Mouse (Mus musculus) heart, embryonic 12.5 days (tissue): ENCODE results near the gene Pou3f3. TPM values are rescaled to one million over a fixed set of nuclear protein-coding genes. Genes with fewer than 3 reads are reported as not detected.

ENCODE experiments used
- ATAC-seq: fragments of 200-750 bp; cut with Nextera tagmentation; 2 replicates; pipeline ENCODE4 v1.8.0; 2017; ENCODE audit warnings: moderate TSS enrichment, moderate library complexity; ENCODE audit not compliant: insufficient number of reproducible peaks, low FRiP score
- H3K27ac ChIP-seq: fragments of 300-500 bp; sonication (generic); 2 replicates; pipeline ENCODE4 v1.5.1; 2016; ENCODE audit warnings: mild to moderate bottlenecking, moderate library complexity; ENCODE audit not compliant: poor library complexity, severe bottlenecking
- H3K27me3 ChIP-seq: fragments of 300-500 bp; sonication (generic); replicated peaks from 2 replicates; pipeline ENCODE4 v1.6.1; 2016; ENCODE audit warnings: mild to moderate bottlenecking, moderate library complexity
- H3K36me3 ChIP-seq: fragments of 300-500 bp; sonication (generic); 2 replicates; pipeline ENCODE4 v1.6.1; 2016; ENCODE audit warnings: mild to moderate bottlenecking, moderate library complexity
- H3K4me1 ChIP-seq: fragments of 300-500 bp; sonication (generic); replicated peaks from 2 replicates; pipeline ENCODE4 v1.6.1; 2016; ENCODE audit warnings: mild to moderate bottlenecking
- H3K4me2 ChIP-seq: fragments of 300-500 bp; sonication (generic); 2 replicates; pipeline ENCODE4 v1.6.1; 2016; ENCODE audit warnings: mild to moderate bottlenecking, moderate library complexity
- H3K4me3 ChIP-seq: fragments of 300-500 bp; sonication (generic); 2 replicates; pipeline ENCODE4 v1.5.1; 2016; ENCODE audit warnings: mild to moderate bottlenecking
- H3K9ac ChIP-seq: fragments of 300-500 bp; sonication (generic); 2 replicates; pipeline ENCODE4 v1.6.1; 2016; ENCODE audit warnings: mild to moderate bottlenecking, moderate library complexity
- H3K9me3 ChIP-seq: fragments of 300-500 bp; sonication (generic); replicated peaks from 2 replicates; pipeline ENCODE4 v1.6.1; 2016; ENCODE audit warnings: mild to moderate bottlenecking, moderate library complexity
- WGBS: fragments of 180-500 bp; shearing (Covaris S2); methylation state at CpG from one replicate; pipeline ENCODE4 v1.1.7; 2016; 5-methylcytosine and 5-hydroxymethylcytosine counted together
- polyA plus RNA-seq: library from polyadenylated mRNA; unstranded; fragments of >200 nt; fragmentation: Nextera tagmentation; extraction: Ambion mirVana; gene quantifications from 2 replicates; pipeline ENCODE4 v1.2.1, GENCODE M21; 2016

Pou3f3 gene
- polyA plus RNA-seq, 1 experiment from 2014 or later, result 0.06 TPM

DNA sequence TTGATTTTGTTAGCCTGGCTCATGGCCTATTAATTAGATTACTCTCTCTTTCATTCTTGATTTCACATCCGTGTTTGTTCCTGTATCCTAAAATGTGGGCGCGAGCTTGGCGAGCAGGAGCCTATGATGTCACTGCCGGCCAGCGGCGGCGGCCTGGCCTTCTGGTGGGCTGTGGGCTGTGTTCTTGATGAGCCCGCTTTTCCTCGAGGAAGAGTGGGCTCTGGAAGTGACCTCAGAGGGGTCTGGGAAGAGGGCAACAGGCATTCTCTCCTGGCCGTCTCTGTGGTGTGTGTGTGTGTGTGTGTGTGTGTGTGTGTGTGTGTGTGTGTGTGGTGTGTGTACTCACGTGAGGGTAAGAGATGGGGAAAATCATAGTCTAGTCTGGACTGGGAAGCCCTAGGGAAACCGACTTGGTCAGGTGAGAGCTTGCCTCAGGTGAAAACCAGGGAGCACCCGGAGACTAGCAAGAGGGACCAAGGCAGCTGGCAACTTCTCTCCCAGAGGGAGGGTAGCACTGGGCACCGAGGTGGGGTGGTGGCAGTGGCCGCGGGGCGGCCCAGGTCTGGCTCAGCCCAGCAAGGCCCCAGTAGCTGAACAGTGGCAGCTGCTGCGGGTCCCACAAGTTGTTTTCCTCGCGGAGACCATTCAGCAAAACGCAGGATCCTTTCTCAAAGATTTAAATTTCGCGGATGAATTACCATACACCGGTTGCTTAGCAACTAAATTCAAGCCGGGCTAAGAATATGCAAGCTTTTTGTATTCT lies 8.5 kb downstream of the Pou3f3 start:
- Histone ChIP-seq H3K4me2 (no peak overlapping the region), H3K27me3 (peaks cover 84% of the 10 kb centered on the region), H3K36me3 (no peaks in the 10 kb centered on the region), H3K9me3 (no peaks in the 10 kb centered on the region), H3K9ac (no peak overlapping the region), H3K4me1 (no peaks in the 10 kb centered on the region), H3K4me3 (no peak overlapping the region), H3K27ac (no peak overlapping the region)
- no peak for ATAC-seq
- under 1% methylated on average over 26 of the region's 26 CpGs for WGBS

DNA sequence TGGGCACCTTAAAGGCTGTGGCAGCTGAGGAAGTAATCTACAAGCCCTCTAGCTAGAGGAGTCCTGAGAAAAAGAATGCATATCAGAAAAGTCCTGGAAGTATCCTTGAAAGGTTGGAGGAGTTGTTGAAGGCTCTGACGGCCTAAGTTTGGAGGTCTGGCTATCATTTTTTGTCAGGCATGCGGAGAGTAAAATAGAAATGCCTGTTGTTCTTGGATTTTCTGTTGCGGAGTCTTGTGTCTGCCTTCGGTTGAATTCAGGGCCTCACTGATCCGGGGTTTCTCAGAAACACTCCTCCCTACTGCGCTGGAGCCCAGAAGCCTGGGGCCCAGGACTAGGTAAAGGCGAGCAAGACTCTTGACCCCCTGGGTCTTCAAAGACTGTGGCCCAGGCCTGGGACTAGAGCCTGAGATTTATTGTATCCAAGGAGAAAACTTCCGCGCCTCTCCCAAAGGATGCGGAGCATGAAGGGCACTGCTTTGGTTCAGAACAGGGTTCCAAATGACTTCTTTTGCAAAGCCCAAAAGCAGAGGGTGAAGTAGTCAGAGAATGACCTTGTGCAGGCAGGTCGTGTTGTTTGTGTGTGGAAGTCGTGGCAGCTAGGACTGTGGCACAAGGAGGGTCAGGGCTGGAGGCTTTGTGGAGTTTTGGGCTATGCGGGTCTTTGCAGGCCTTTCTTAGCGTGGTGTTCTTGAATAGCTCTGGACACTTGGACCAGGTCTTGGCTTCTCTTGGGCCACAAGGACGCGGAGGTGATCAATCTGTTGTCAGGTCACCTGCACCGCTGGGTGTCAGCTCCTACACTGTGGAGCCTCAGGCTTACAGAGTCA lies 9.6 kb downstream of the Pou3f3 start:
- no peak overlapping the region for H3K4me2 ChIP-seq
- H3K9me3 ChIP-seq, result no peaks in the 10 kb centered on the region
- H3K27me3 ChIP-seq, result peaks cover 89% of the 10 kb centered on the region
- ATAC-seq, result no peak
- no peaks in the 10 kb centered on the region for H3K36me3 ChIP-seq
- no peak overlapping the region for H3K4me3 ChIP-seq
- no peak overlapping the region for H3K27ac ChIP-seq
- H3K9ac ChIP-seq, result no peak overlapping the region
- no peaks in the 10 kb centered on the region for H3K4me1 ChIP-seq
- WGBS, result 7% methylated on average over 17 of the region's 17 CpGs

GRCm38 (mm10) chr1:42705811-42706160 lies 10.2 kb downstream of the Pou3f3 start:
- Histone ChIP-seq H3K4me1 (no peaks in the 10 kb centered on the region), H3K9me3 (no peaks in the 10 kb centered on the region), H3K9ac (no peak overlapping the region), H3K4me2 (no peak overlapping the region), H3K4me3 (no peak overlapping the region), H3K27me3 (peaks cover 90% of the 10 kb centered on the region), H3K27ac (no peak overlapping the region), H3K36me3 (no peaks in the 10 kb centered on the region)
- no peak for ATAC-seq
- WGBS, result 6% methylated on average over 8 of the region's 8 CpGs

DNA sequence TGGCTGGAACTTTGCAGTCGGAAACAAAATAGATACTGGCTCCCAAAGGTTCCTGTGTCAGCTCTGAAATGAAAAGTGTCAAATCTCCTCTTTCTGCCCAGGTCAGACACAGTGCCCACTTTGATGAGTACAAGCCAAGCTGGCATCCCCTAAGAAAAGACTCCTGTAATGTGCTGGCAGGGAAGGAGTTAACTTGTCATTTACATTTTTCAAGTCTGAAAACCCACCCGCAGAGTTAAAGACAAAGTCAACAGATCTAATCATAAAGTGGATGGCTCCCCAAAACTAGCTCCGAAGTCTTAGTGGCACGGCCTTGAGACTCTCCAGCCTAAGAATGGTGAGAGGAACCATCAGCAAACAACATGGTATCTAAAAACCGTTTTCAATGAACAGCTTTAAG lies 11.6 kb downstream of the Pou3f3 start:
- Histone ChIP-seq H3K4me3 (no peak overlapping the region), H3K9ac (no peak overlapping the region), H3K4me1 (no peaks in the 10 kb centered on the region), H3K9me3 (no peaks in the 10 kb centered on the region), H3K36me3 (no peaks in the 10 kb centered on the region), H3K27ac (no peak overlapping the region), H3K27me3 (peaks cover 92% of the 10 kb centered on the region), H3K4me2 (no peak overlapping the region)
- ATAC-seq, result no peak
- WGBS, result 2% methylated on average over 5 of the region's 5 CpGs

GRCm38 (mm10) chr1:42707611-42708130 lies 12.1 kb downstream of the Pou3f3 start:
- 4% methylated on average over 4 of the region's 4 CpGs for WGBS
- Histone ChIP-seq H3K36me3 (no peaks in the 10 kb centered on the region), H3K4me3 (no peak overlapping the region), H3K4me1 (no peaks in the 10 kb centered on the region), H3K9ac (no peak overlapping the region), H3K9me3 (no peaks in the 10 kb centered on the region), H3K27me3 (peaks cover 90% of the 10 kb centered on the region), H3K27ac (no peak overlapping the region), H3K4me2 (no peak overlapping the region)
- no peak for ATAC-seq

- no peak overlapping the region for H3K4me3 ChIP-seq
- no peak overlapping the region for H3K9ac ChIP-seq
- no peak for ATAC-seq
- H3K36me3 ChIP-seq, result no peaks in the 10 kb centered on the region
- H3K4me2 ChIP-seq, result no peak overlapping the region
- 12% methylated on average over 1 of the region's 1 CpGs for WGBS
- H3K9me3 ChIP-seq, result no peaks in the 10 kb centered on the region
- peaks cover 9% of the 10 kb centered on the region for H3K4me1 ChIP-seq
- H3K27me3 ChIP-seq, result peaks cover 90% of the 10 kb centered on the region
- H3K27ac ChIP-seq, result no peak overlapping the region
These were observed 13.5 kb downstream of the Pou3f3 start for GRCm38 (mm10) chr1:42709024-42709423.

- no peak for ATAC-seq
These were observed 14.0 kb downstream of the Pou3f3 start for GRCm38 (mm10) chr1:42709431-42710160.

GRCm38 (mm10) chr1:42710234-42710633 lies 14.7 kb downstream of the Pou3f3 start:
- Histone ChIP-seq H3K27ac (no peak overlapping the region), H3K27me3 (peaks cover 90% of the 10 kb centered on the region), H3K36me3 (no peaks in the 10 kb centered on the region), H3K4me2 (no peak overlapping the region), H3K9ac (no peak overlapping the region), H3K9me3 (no peaks in the 10 kb centered on the region), H3K4me1 (peaks cover 12% of the 10 kb centered on the region), H3K4me3 (no peak overlapping the region)
- ATAC-seq, result no peak
- WGBS, result 12% methylated on average over 4 of the region's 4 CpGs

More at GRCm38 (mm10) chr1:42709431-42710160, 14.0 kb downstream of the Pou3f3 start:
- Histone ChIP-seq H3K36me3 (no peaks in the 10 kb centered on the region), H3K9ac (no peak overlapping the region), H3K4me1 (peaks cover 12% of the 10 kb centered on the region), H3K9me3 (no peaks in the 10 kb centered on the region), H3K27ac (no peak overlapping the region), H3K27me3 (peaks cover 89% of the 10 kb centered on the region), H3K4me2 (no peak overlapping the region), H3K4me3 (no peak overlapping the region)
- 10% methylated on average over 7 of the region's 7 CpGs for WGBS

DNA sequence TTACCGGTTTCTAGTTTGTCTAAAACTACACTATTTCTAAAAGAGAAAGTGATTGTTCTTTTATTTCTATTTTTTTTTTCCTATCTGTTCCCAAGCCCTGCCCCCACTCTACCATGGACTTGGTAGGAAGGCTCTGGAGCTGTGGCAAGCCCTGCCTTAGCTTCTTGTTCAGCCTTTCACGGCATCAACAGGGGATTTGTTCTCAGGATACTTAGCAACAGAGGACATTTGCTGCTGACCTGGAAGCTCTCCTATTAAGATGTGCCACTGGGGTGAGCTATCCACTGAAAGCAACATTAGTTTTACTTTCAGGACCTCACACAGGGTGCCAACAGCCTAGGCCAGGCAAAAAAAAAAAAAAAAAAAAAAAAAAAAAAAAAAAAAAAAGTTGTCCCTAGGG lies 15.4 kb downstream of the Pou3f3 start:
- no peak overlapping the region for H3K4me2 ChIP-seq
- no peak overlapping the region for H3K9ac ChIP-seq
- H3K4me1 ChIP-seq, result peaks cover 12% of the 10 kb centered on the region
- no peak overlapping the region for H3K27ac ChIP-seq
- no peaks in the 10 kb centered on the region for H3K36me3 ChIP-seq
- H3K4me3 ChIP-seq, result no peak overlapping the region
- WGBS, result 10% methylated on average over 2 of the region's 2 CpGs
- peaks cover 89% of the 10 kb centered on the region for H3K27me3 ChIP-seq
- no peaks in the 10 kb centered on the region for H3K9me3 ChIP-seq
- no peak for ATAC-seq

- H3K4me1 ChIP-seq, result peaks cover 12% of the 10 kb centered on the region
- no peak overlapping the region for H3K27ac ChIP-seq
- no peak overlapping the region for H3K4me2 ChIP-seq
- ATAC-seq, result no peak
- no peaks in the 10 kb centered on the region for H3K9me3 ChIP-seq
- WGBS, result 7% methylated on average over 8 of the region's 8 CpGs
- H3K9ac ChIP-seq, result no peak overlapping the region
- H3K36me3 ChIP-seq, result no peaks in the 10 kb centered on the region
- H3K27me3 ChIP-seq, result peaks cover 91% of the 10 kb centered on the region
- no peak overlapping the region for H3K4me3 ChIP-seq
These were observed 16.1 kb downstream of the Pou3f3 start for GRCm38 (mm10) chr1:42711456-42712310.
